Mouse (Mus musculus) CH12.LX (cell line): ENCODE measurements at regions not wholly inside any gene's neighbourhood (a gene's known extent, or its start where the extent isn't known, plus 50 kb on each side); places are given as distances from the start of the nearest gene placed in this dataset.

Experiments used
- DNase-seq: peaks from one replicate; pipeline ENCODE4 v3.0.0-alpha.2; 2013; ENCODE audit errors: extremely low read depth
- H3K27ac ChIP-seq: 2 replicates; pipeline ENCODE4 v1.5.1; 2012; ENCODE audit warnings: low read depth, mild to moderate bottlenecking, control low read depth, moderate library complexity; ENCODE audit not compliant: insufficient read depth
- H3K27me3 ChIP-seq: replicated peaks from 2 replicates; pipeline ENCODE3; 2012; ENCODE audit warnings: inconsistent platforms
- H3K36me3 ChIP-seq, 2 experiments: replicated peaks in 1 of 2; 2 replicates each; pipeline versions ENCODE3 to v1.6.1; 2012; ENCODE audit warnings: inconsistent platforms in 1 of 2, low read length in 1 of 2, mild to moderate bottlenecking in 1 of 2, mixed read lengths in 1 of 2, moderate library complexity in 1 of 2; ENCODE audit not compliant: control insufficient read depth in 1 of 2, insufficient read depth in 1 of 2
- H3K4me1 ChIP-seq, 2 experiments: 2 replicates each; pipeline ENCODE4 v1.6.1; 2012; ENCODE audit warnings: inconsistent platforms in 1 of 2, moderate library complexity in 1 of 2; ENCODE audit not compliant: insufficient read depth in 2 of 2, control insufficient read depth in 1 of 2
- H3K4me2 ChIP-seq: 2 replicates; pipeline ENCODE4 v1.6.1; 2012; ENCODE audit warnings: low read depth, mild to moderate bottlenecking, control low read depth; ENCODE audit not compliant: poor library complexity, insufficient read depth, severe bottlenecking
- H3K4me3 ChIP-seq, 3 experiments: fragments of 150-350 bp in 1 of 3; sonication (generic) in 1 of 3; replicated peaks in 1 of 3; 2 replicates each; pipeline versions ENCODE3 to v1.5.1; 2011 to 2012; ENCODE audit warnings: low read depth in 2 of 3, low read length in 2 of 3, mild to moderate bottlenecking in 2 of 3, moderate library complexity in 2 of 3, control low read depth in 1 of 3, improper control_type of control experiment in 1 of 3, inconsistent platforms in 1 of 3, mixed read lengths in 1 of 3; ENCODE audit not compliant: poor library complexity in 1 of 3
- H3K79me2 ChIP-seq: replicated peaks from 2 replicates; pipeline ENCODE4 v1.6.1; 2012; ENCODE audit warnings: mild to moderate bottlenecking, moderate library complexity; ENCODE audit not compliant: control insufficient read depth, poor library complexity, insufficient read depth, severe bottlenecking; ENCODE audit errors: extremely low read depth
- H3K9ac ChIP-seq: 2 replicates; pipeline ENCODE4 v1.6.1; 2012; ENCODE audit warnings: low read depth, mild to moderate bottlenecking, control low read depth, moderate library complexity; ENCODE audit not compliant: insufficient read depth
- H3K9me3 ChIP-seq: replicated peaks from 2 replicates; pipeline ENCODE3; 2012; ENCODE audit warnings: low read length, inconsistent platforms, mixed read lengths
- BHLHE40 ChIP-seq: IDR thresholded peaks from 2 replicates; pipeline ENCODE4 v1.6.1; 2011; ENCODE audit warnings: mild to moderate bottlenecking, low read depth, low read length, improper control_type of control experiment
- CHD1 ChIP-seq: IDR thresholded peaks from 2 replicates; pipeline ENCODE4 v1.6.1; 2012; ENCODE audit warnings: low read depth, low read length, improper control_type of control experiment, inconsistent platforms
- CTCF ChIP-seq, 2 experiments: IDR thresholded peaks in 1 of 2; conservative IDR thresholded peaks in 1 of 2; 2 replicates each; pipeline ENCODE4 v1.5.1; 2011 to 2012; ENCODE audit warnings: low read depth in 2 of 2, low read length in 2 of 2, improper control_type of control experiment in 1 of 2, inconsistent platforms in 1 of 2, mild to moderate bottlenecking in 1 of 2, moderate library complexity in 1 of 2
- EP300 ChIP-seq: IDR thresholded peaks from 2 replicates; pipeline ENCODE4 v1.6.1; 2011; ENCODE audit warnings: low read length, improper control_type of control experiment
- ETS1 ChIP-seq: conservative IDR thresholded peaks from 2 replicates; pipeline ENCODE4 v1.6.1; 2012; ENCODE audit warnings: low read depth, mild to moderate bottlenecking, inconsistent platforms, low read length, improper control_type of control experiment, moderate library complexity
- GABPA ChIP-seq: IDR thresholded peaks from 2 replicates; pipeline ENCODE4 v1.6.1; 2012; ENCODE audit warnings: low read depth, low read length, improper control_type of control experiment, inconsistent platforms; ENCODE audit not compliant: insufficient replicate concordance
- HCFC1 ChIP-seq: IDR thresholded peaks from 2 replicates; pipeline ENCODE4 v1.6.1; 2012; ENCODE audit warnings: low read depth, mild to moderate bottlenecking, inconsistent platforms, low read length, improper control_type of control experiment
- IRF4 ChIP-seq: IDR thresholded peaks from 2 replicates; pipeline ENCODE4 v1.6.1; 2014; ENCODE audit warnings: low read depth, mild to moderate bottlenecking, inconsistent platforms, low read length, improper control_type of control experiment
- JUN ChIP-seq: IDR thresholded peaks from 2 replicates; pipeline ENCODE4 v1.6.1; 2011; ENCODE audit warnings: low read depth, mild to moderate bottlenecking, low read length, improper control_type of control experiment, moderate library complexity; ENCODE audit not compliant: insufficient read depth
- JUND ChIP-seq: conservative IDR thresholded peaks from 2 replicates; pipeline ENCODE4 v1.6.1; 2011; ENCODE audit warnings: low read depth, low read length, improper control_type of control experiment
- KAT2A ChIP-seq: IDR thresholded peaks from 2 replicates; pipeline ENCODE4 v1.6.1; 2012; ENCODE audit warnings: low read length, improper control_type of control experiment, inconsistent platforms; ENCODE audit not compliant: insufficient replicate concordance
- MAX ChIP-seq: IDR thresholded peaks from 2 replicates; pipeline ENCODE4 v1.6.1; 2011; ENCODE audit warnings: low read length, improper control_type of control experiment
- MEF2A ChIP-seq: IDR thresholded peaks from 2 replicates; pipeline ENCODE4 v1.6.1; 2014; ENCODE audit warnings: low read depth, mild to moderate bottlenecking, inconsistent platforms, low read length, improper control_type of control experiment, borderline replicate concordance
- POLR2AphosphoS2 ChIP-seq: IDR thresholded peaks from 2 replicates; pipeline ENCODE4 v1.6.1; 2011; ENCODE audit warnings: low read depth, low read length, improper control_type of control experiment
- RCOR1 ChIP-seq: conservative IDR thresholded peaks from 2 replicates; pipeline ENCODE4 v1.6.1; 2012; ENCODE audit warnings: low read depth, mild to moderate bottlenecking, inconsistent platforms, low read length, improper control_type of control experiment
- TBP ChIP-seq: conservative IDR thresholded peaks from 2 replicates; pipeline ENCODE4 v1.6.1; 2011; ENCODE audit warnings: low read depth, low read length, improper control_type of control experiment
- TCF12 ChIP-seq: IDR thresholded peaks from 2 replicates; pipeline ENCODE4 v1.6.1; 2014; ENCODE audit warnings: low read depth, mild to moderate bottlenecking, inconsistent platforms, low read length, improper control_type of control experiment
- USF1 ChIP-seq: IDR thresholded peaks from 2 replicates; pipeline ENCODE4 v1.6.1; 2014; ENCODE audit warnings: low read depth, mild to moderate bottlenecking, inconsistent platforms, low read length, improper control_type of control experiment
- ZKSCAN1 ChIP-seq: IDR thresholded peaks from 2 replicates; pipeline ENCODE4 v1.6.1; 2012; ENCODE audit warnings: low read depth, inconsistent platforms, low read length, improper control_type of control experiment, borderline replicate concordance
- ZMIZ1 ChIP-seq: IDR thresholded peaks from 2 replicates; pipeline ENCODE4 v1.6.1; 2012; ENCODE audit warnings: low read depth, mild to moderate bottlenecking, inconsistent platforms, low read length, improper control_type of control experiment
- dilution Hi-C: fragments of 300-500 bp; cut with MboI; formaldehyde crosslinking; loops from 2 replicates; pipeline ENCODE4 v1.14.3; 2020; ENCODE audit warnings: low sequenced_read_pairs; ENCODE audit not compliant: extremely low pct_unique_long_range_greater_than_20kb, extremely low pct_ligation_motif_present
- in situ Hi-C: fragments of 300-500 bp; cut with MboI; formaldehyde crosslinking; loops from 3 replicates; pipeline ENCODE4 v1.14.3; 2019; ENCODE audit warnings: low sequenced_read_pairs, low pct_ligation_motif_present, low pct_unique_long_range_greater_than_20kb, mixed read lengths

GRCm38 (mm10) chr2:142560896-142561500 is 340.3 kb downstream of the Kif16b start:
- Histone ChIP-seq H3K9me3 (no peaks in the 10 kb centered on the region), H3K4me2 (no peak overlapping the region), H3K9ac (no peak overlapping the region), H3K27ac (no peak overlapping the region), H3K36me3 (no peaks in the 10 kb centered on the region), H3K4me3 (no peak overlapping the region), H3K27me3 (peaks cover 10% of the 10 kb centered on the region), H3K4me1 (no peaks in the 10 kb centered on the region), H3K79me2 (no peaks in the 10 kb centered on the region)
- no peak for DNase-seq
- dilution Hi-C loops, result no loop called here
- TF ChIP-seq EP300 (no peak), JUND (no peak), GABPA (no peak), CHD1 (no peak), MAX (no peak), IRF4 (no peak), USF1 (no peak), ETS1 (no peak), HCFC1 (no peak), POLR2AphosphoS2 (no peak), TCF12 (no peak), RCOR1 (no peak), CTCF (conservative IDR thresholded peaks at IDR 0.05 in 1 of 2, IDR thresholded peaks at IDR 0.05 in 1 of 2; ENCODE audit: low read depth in 2 of 2, low read length in 2 of 2) (no peak), TBP (no peak), ZKSCAN1 (no peak), MEF2A (no peak), BHLHE40 (no peak), ZMIZ1 (no peak), JUN (no peak)
- in situ Hi-C loops, result no loop called here

DNA sequence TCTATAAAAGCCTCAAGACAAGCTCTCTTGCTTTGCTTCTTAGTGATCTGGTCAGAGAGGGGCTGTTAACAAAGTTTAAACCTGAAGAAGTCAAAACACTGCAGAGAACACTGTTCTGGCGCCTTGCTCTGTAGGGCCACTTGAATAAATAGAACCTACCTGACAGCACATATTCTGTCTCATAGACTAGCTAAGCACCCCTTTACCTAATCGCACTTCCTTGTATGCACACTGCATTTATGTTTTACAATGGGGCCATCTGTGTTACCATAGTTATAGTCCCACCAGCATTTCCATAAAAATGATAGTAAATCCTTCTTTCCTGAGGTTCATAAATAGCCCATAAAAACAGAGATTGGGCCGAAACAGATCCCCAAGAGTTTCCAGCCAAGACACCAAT is 340.9 kb downstream of the Kif16b start:
- H3K36me3 ChIP-seq, result no peaks in the 10 kb centered on the region
- no peak overlapping the region for H3K4me2 ChIP-seq
- H3K27ac ChIP-seq, result no peak overlapping the region
- no peaks in the 10 kb centered on the region for H3K79me2 ChIP-seq
- no peaks in the 10 kb centered on the region for H3K9me3 ChIP-seq
- no peaks in the 10 kb centered on the region for H3K4me1 ChIP-seq
- in situ Hi-C loops, result no loop called here
- DNase-seq, result no peak
- no peak overlapping the region for H3K4me3 ChIP-seq
- H3K27me3 ChIP-seq, result peaks cover 12% of the 10 kb centered on the region
- dilution Hi-C loops, result no loop called here
- no peak overlapping the region for H3K9ac ChIP-seq
- TF ChIP-seq MEF2A, result no peak
- TF ChIP-seq KAT2A, result no peak
